Mouse (Mus musculus): ENCODE measurements at regions not wholly inside any gene's neighbourhood (a gene's known extent, or its start where the extent isn't known, plus 50 kb on each side); places are given as distances from the start of the nearest gene placed in this dataset.

GRCm38 (mm10) chr4:64527724-64528332 is 481.0 kb upstream of the Tnc start:
- Histone ChIP-seq H3K36me3 (ENCODE audit: control insufficient read depth, insufficient read depth, low read length) (no peaks in the 10 kb centered on the region), H3K27ac (ENCODE audit: low read depth, low read length) (no peak overlapping the region), H3K4me1 (ENCODE audit: control insufficient read depth, insufficient read depth, low read length) (no peaks in the 10 kb centered on the region), H3K27me3 (ENCODE audit: control insufficient read depth, insufficient read depth, low read length) (no peaks in the 10 kb centered on the region), H3K9me3 (ENCODE audit: control insufficient read depth, low read length) (no peaks in the 10 kb centered on the region), H3K9ac (replicated peaks; ENCODE audit: low read depth, low read length) (no peak overlapping the region), H3K4me2 (ENCODE audit: low read depth, low read length) (no peak overlapping the region), H3K4me3 (ENCODE audit: low read depth, low read length) (no peak overlapping the region)
- no peak for ATAC-seq (ENCODE audit: low read depth)
- 82% methylated on average over 4 of the region's 4 CpGs for WGBS

GRCm38 (mm10) chr4:64530585-64530984 is 483.8 kb upstream of the Tnc start:
- Histone ChIP-seq H3K27me3 (ENCODE audit: control insufficient read depth, insufficient read depth, low read length) (no peaks in the 10 kb centered on the region), H3K36me3 (ENCODE audit: control insufficient read depth, insufficient read depth, low read length) (no peaks in the 10 kb centered on the region), H3K4me2 (ENCODE audit: low read depth, low read length) (no peak overlapping the region), H3K4me1 (ENCODE audit: control insufficient read depth, insufficient read depth, low read length) (no peaks in the 10 kb centered on the region), H3K4me3 (ENCODE audit: low read depth, low read length) (no peak overlapping the region), H3K9me3 (ENCODE audit: control insufficient read depth, low read length) (no peaks in the 10 kb centered on the region), H3K9ac (replicated peaks; ENCODE audit: low read depth, low read length) (no peak overlapping the region), H3K27ac (ENCODE audit: low read depth, low read length) (no peak overlapping the region)
- no peak for ATAC-seq (ENCODE audit: low read depth)
- WGBS, result 76% methylated on average over 4 of the region's 4 CpGs

GRCm38 (mm10) chr4:64533019-64533418 is 486.2 kb upstream of the Tnc start:
- Histone ChIP-seq H3K27ac (ENCODE audit: low read depth, low read length) (no peak overlapping the region), H3K4me2 (ENCODE audit: low read depth, low read length) (no peak overlapping the region), H3K4me1 (ENCODE audit: control insufficient read depth, insufficient read depth, low read length) (no peaks in the 10 kb centered on the region), H3K4me3 (ENCODE audit: low read depth, low read length) (no peak overlapping the region), H3K36me3 (ENCODE audit: control insufficient read depth, insufficient read depth, low read length) (no peaks in the 10 kb centered on the region), H3K27me3 (ENCODE audit: control insufficient read depth, insufficient read depth, low read length) (no peaks in the 10 kb centered on the region), H3K9ac (replicated peaks; ENCODE audit: low read depth, low read length) (no peak overlapping the region), H3K9me3 (ENCODE audit: control insufficient read depth, low read length) (no peaks in the 10 kb centered on the region)
- ATAC-seq (ENCODE audit: low read depth), result no peak
- WGBS, result 39% methylated on average over 3 of the region's 3 CpGs

GRCm38 (mm10) chr4:64535554-64536253 is 488.9 kb upstream of the Tnc start:
- Histone ChIP-seq H3K27ac (ENCODE audit: low read depth, low read length) (no peak overlapping the region), H3K9ac (replicated peaks; ENCODE audit: low read depth, low read length) (no peak overlapping the region), H3K4me3 (ENCODE audit: low read depth, low read length) (no peak overlapping the region), H3K27me3 (ENCODE audit: control insufficient read depth, insufficient read depth, low read length) (no peaks in the 10 kb centered on the region), H3K36me3 (ENCODE audit: control insufficient read depth, insufficient read depth, low read length) (no peaks in the 10 kb centered on the region), H3K9me3 (ENCODE audit: control insufficient read depth, low read length) (no peaks in the 10 kb centered on the region), H3K4me2 (ENCODE audit: low read depth, low read length) (no peak overlapping the region), H3K4me1 (ENCODE audit: control insufficient read depth, insufficient read depth, low read length) (no peaks in the 10 kb centered on the region)
- no peak for ATAC-seq (ENCODE audit: low read depth)
- 67% methylated on average over 6 of the region's 6 CpGs for WGBS

GRCm38 (mm10) chr4:64538009-64538408 is 491.2 kb upstream of the Tnc start:
- no peak overlapping the region for H3K9ac ChIP-seq (replicated peaks; ENCODE audit: low read depth, low read length)
- ATAC-seq (ENCODE audit: low read depth), result no peak
- no peak overlapping the region for H3K4me3 ChIP-seq (ENCODE audit: low read depth, low read length)
- H3K27me3 ChIP-seq (ENCODE audit: control insufficient read depth, insufficient read depth, low read length), result no peaks in the 10 kb centered on the region
- no peak overlapping the region for H3K27ac ChIP-seq (ENCODE audit: low read depth, low read length)
- H3K4me1 ChIP-seq (ENCODE audit: control insufficient read depth, insufficient read depth, low read length), result no peaks in the 10 kb centered on the region
- WGBS, result 88% methylated on average over 4 of the region's 4 CpGs
- H3K36me3 ChIP-seq (ENCODE audit: control insufficient read depth, insufficient read depth, low read length), result no peaks in the 10 kb centered on the region
- no peak overlapping the region for H3K4me2 ChIP-seq (ENCODE audit: low read depth, low read length)
- H3K9me3 ChIP-seq (ENCODE audit: control insufficient read depth, low read length), result no peaks in the 10 kb centered on the region

- WGBS, result 83% methylated on average over 4 of the region's 4 CpGs
- H3K4me2 ChIP-seq (ENCODE audit: low read depth, low read length), result no peak overlapping the region
Observed at GRCm38 (mm10) chr4:64544576-64545185, 497.9 kb upstream of the Tnc start.

GRCm38 (mm10) chr4:64546386-64546785 is 499.6 kb upstream of the Tnc start:
- no peaks in the 10 kb centered on the region for H3K9me3 ChIP-seq (ENCODE audit: control insufficient read depth, low read length)
- H3K27me3 ChIP-seq (ENCODE audit: control insufficient read depth, insufficient read depth, low read length), result no peaks in the 10 kb centered on the region
- no peak for ATAC-seq (ENCODE audit: low read depth)
- no peak overlapping the region for H3K4me2 ChIP-seq (ENCODE audit: low read depth, low read length)
- no peaks in the 10 kb centered on the region for H3K4me1 ChIP-seq (ENCODE audit: control insufficient read depth, insufficient read depth, low read length)
- H3K4me3 ChIP-seq (ENCODE audit: low read depth, low read length), result no peak overlapping the region
- H3K27ac ChIP-seq (ENCODE audit: low read depth, low read length), result no peak overlapping the region
- 66% methylated on average over 4 of the region's 4 CpGs for WGBS
- no peak overlapping the region for H3K9ac ChIP-seq (replicated peaks; ENCODE audit: low read depth, low read length)
- H3K36me3 ChIP-seq (ENCODE audit: control insufficient read depth, insufficient read depth, low read length), result no peaks in the 10 kb centered on the region

More at GRCm38 (mm10) chr4:64544576-64545185, 497.9 kb upstream of the Tnc start:
- no peaks in the 10 kb centered on the region for H3K9me3 ChIP-seq (ENCODE audit: control insufficient read depth, low read length)
- H3K36me3 ChIP-seq (ENCODE audit: control insufficient read depth, insufficient read depth, low read length), result no peaks in the 10 kb centered on the region
- ATAC-seq (ENCODE audit: low read depth), result no peak
- no peaks in the 10 kb centered on the region for H3K27me3 ChIP-seq (ENCODE audit: control insufficient read depth, insufficient read depth, low read length)
- H3K27ac ChIP-seq (ENCODE audit: low read depth, low read length), result no peak overlapping the region
- H3K4me3 ChIP-seq (ENCODE audit: low read depth, low read length), result no peak overlapping the region
- no peak overlapping the region for H3K9ac ChIP-seq (replicated peaks; ENCODE audit: low read depth, low read length)
- H3K4me1 ChIP-seq (ENCODE audit: control insufficient read depth, insufficient read depth, low read length), result no peaks in the 10 kb centered on the region

GRCm38 (mm10) chr4:64562511-64562910 is 515.7 kb upstream of the Tnc start:
- no peak overlapping the region for H3K27ac ChIP-seq (ENCODE audit: low read depth, low read length)
- H3K27me3 ChIP-seq (ENCODE audit: control insufficient read depth, insufficient read depth, low read length), result no peaks in the 10 kb centered on the region
- WGBS, result 96% methylated on average over 1 of the region's 1 CpGs
- H3K4me2 ChIP-seq (ENCODE audit: low read depth, low read length), result no peak overlapping the region
- H3K36me3 ChIP-seq (ENCODE audit: control insufficient read depth, insufficient read depth, low read length), result no peaks in the 10 kb centered on the region
- no peak overlapping the region for H3K9ac ChIP-seq (replicated peaks; ENCODE audit: low read depth, low read length)
- no peak overlapping the region for H3K4me3 ChIP-seq (ENCODE audit: low read depth, low read length)
- H3K9me3 ChIP-seq (ENCODE audit: control insufficient read depth, low read length), result no peaks in the 10 kb centered on the region
- ATAC-seq (ENCODE audit: low read depth), result no peak
- no peaks in the 10 kb centered on the region for H3K4me1 ChIP-seq (ENCODE audit: control insufficient read depth, insufficient read depth, low read length)

- H3K27me3 ChIP-seq (ENCODE audit: control insufficient read depth, insufficient read depth, low read length), result no peaks in the 10 kb centered on the region
- no peak overlapping the region for H3K4me2 ChIP-seq (ENCODE audit: low read depth, low read length)
- no peak overlapping the region for H3K9ac ChIP-seq (replicated peaks; ENCODE audit: low read depth, low read length)
- no peak overlapping the region for H3K27ac ChIP-seq (ENCODE audit: low read depth, low read length)
- H3K36me3 ChIP-seq (ENCODE audit: control insufficient read depth, insufficient read depth, low read length), result no peaks in the 10 kb centered on the region
- no peaks in the 10 kb centered on the region for H3K4me1 ChIP-seq (ENCODE audit: control insufficient read depth, insufficient read depth, low read length)
- H3K4me3 ChIP-seq (ENCODE audit: low read depth, low read length), result no peak overlapping the region
- 90% methylated on average over 3 of the region's 3 CpGs for WGBS
- H3K9me3 ChIP-seq (ENCODE audit: control insufficient read depth, low read length), result no peaks in the 10 kb centered on the region
- ATAC-seq (ENCODE audit: low read depth), result no peak
Observed at GRCm38 (mm10) chr4:64563996-64564395, 517.2 kb upstream of the Tnc start.

Data from neural tube, embryonic 14.5 days (tissue).